22 mouse cellular contexts compared by ENCODE assay signal in the genomic region with DNA sequence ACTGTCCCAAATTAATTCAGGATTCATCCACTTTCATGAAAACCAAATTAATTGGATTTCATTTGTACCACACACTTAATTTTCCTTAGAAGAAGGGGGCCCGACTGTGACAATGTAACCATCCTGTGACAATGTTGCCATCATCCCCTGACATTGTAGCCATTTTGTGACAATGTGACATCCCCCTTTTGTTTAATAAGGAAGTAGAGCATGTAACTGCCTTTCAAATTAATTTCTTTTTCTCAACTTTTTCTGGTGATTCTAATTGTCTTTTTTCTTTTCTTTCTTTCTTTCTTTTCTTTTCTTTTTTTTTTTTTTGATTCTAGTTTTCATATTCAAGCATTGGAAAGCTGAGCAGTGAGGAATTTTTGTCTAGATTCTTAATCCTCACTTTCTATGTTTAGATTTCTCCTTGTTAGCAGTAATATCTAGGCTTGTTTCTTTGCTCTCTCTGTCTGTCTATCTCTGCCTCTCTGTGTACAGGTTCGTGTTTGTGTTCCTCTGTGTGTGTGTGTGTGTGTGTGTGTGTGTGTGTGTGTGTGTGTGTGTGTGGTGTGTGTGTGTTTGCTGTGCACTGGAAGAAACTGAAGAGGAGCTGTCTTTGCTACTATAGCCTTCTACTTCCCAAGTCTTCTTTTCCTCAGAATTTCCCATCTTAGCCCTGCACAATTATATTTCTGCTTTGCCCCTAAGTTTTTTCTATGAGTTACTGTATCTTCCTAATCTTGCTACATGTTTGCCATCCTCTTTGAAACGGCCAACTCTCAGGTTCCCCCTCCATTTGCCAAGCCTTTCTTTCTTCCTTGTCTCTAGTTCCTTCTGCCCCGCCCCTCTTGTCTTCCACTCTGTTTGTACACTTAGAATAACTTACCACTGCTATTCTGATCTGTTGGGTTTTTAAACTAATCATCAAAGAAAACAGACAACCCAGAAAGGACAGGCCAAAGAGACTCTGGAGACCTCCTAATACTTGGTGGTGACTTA. TPM values are rescaled to one million over a fixed set of nuclear protein-coding genes. Genes with fewer than 3 reads are reported as not detected.
DNase-seq lines count a peak whose midpoint lies in the region; ATAC-seq lines count a peak whose summit lies in the region.
"Had no signal": no experiment of that assay in that cellular context is flagged by ENCODE, and none has a peak within 500 bp of the region (broad histone marks: within the 10 kb centered on the region; RNA-seq: fewer than 3 reads in every experiment).

No protein-coding gene starts in this region.

- intact Hi-C loops in heart, postnatal 36 days (cut with DNase I): no loop called here

- H3K36me3 ChIP-seq in lung, embryonic 15.5 days: no peaks in the 10 kb centered on the region
- no peaks in the 10 kb centered on the region for H3K36me3 ChIP-seq in intestine, embryonic 15.5 days
- no peaks in the 10 kb centered on the region for H3K36me3 ChIP-seq in stomach, embryonic 16.5 days (ENCODE audit: control insufficient read depth, insufficient read depth, low read length)
- H3K36me3 ChIP-seq: forebrain, embryonic 10.5 days; hindbrain, embryonic 13.5 days; limb, embryonic 12.5 days had no signal

- 48% methylated on average over 4 of the region's 4 CpGs for WGBS in lung, embryonic 15.5 days
- 47% methylated on average over 4 of the region's 4 CpGs for WGBS in intestine, embryonic 15.5 days
- 44% methylated on average over 4 of the region's 4 CpGs for WGBS in stomach, embryonic 16.5 days

- no peaks in the 10 kb centered on the region for H3K4me1 ChIP-seq in lung, embryonic 15.5 days
- no peaks in the 10 kb centered on the region for H3K4me1 ChIP-seq in intestine, embryonic 15.5 days (replicated peaks)
- no peaks in the 10 kb centered on the region for H3K4me1 ChIP-seq in stomach, embryonic 16.5 days (ENCODE audit: control insufficient read depth, insufficient read depth, low read length)

- peak; percentile 45 for DNase-seq in heart, adult 11 months
- no peak for DNase-seq in heart, postnatal 36 days
- DNase-seq in lung, postnatal 25 days (ENCODE audit: low spot score): no peak
- no peak for DNase-seq in cerebellum, postnatal 36 days
- no peak for DNase-seq in testis, postnatal 10 days (ENCODE audit: low spot score)
- DNase-seq: adrenal gland, postnatal 36 days; cerebellum, adult 9-11 months; gastrocnemius, postnatal 36 days; kidney, adult 9 months; kidney, postnatal 36 days; midbrain, embryonic 14.5 days; right cerebral cortex, postnatal 14 days; spleen, adult 18-20 months had no signal

- H3K9ac ChIP-seq in lung, embryonic 15.5 days: no peak overlapping the region
- no peak overlapping the region for H3K9ac ChIP-seq in intestine, embryonic 15.5 days
- H3K9ac ChIP-seq in stomach, embryonic 16.5 days (ENCODE audit: low read length): 0 out of 2 replicates have a peak overlapping the region, but pooled peaks have one; percentile 1
- H3K9ac ChIP-seq: hindbrain, embryonic 13.5 days; limb, embryonic 12.5 days had no signal

- peak overlapping the region; percentile 42; the same call in 1 of the 2 replicates for H3K4me2 ChIP-seq in lung, embryonic 15.5 days
- H3K4me2 ChIP-seq in intestine, embryonic 15.5 days (replicated peaks): peak overlapping the region; percentile 36
- H3K4me2 ChIP-seq in stomach, embryonic 16.5 days (ENCODE audit: low read depth, low read length): peak overlapping the region; percentile 38
- H3K4me2 ChIP-seq: hindbrain, embryonic 13.5 days had no signal

- H3K4me3 ChIP-seq in lung, embryonic 15.5 days: no peak overlapping the region; the same call in 1 of the 2 replicates
- no peak overlapping the region for H3K4me3 ChIP-seq in intestine, embryonic 15.5 days (replicated peaks)
- peak overlapping the region; percentile 3; the same call in 1 of the 2 replicates for H3K4me3 ChIP-seq in stomach, embryonic 16.5 days (replicated peaks; ENCODE audit: low read length)
- H3K4me3 ChIP-seq: forebrain, embryonic 10.5 days; hindbrain, embryonic 13.5 days; limb, embryonic 12.5 days; megakaryocyte, embryonic 14.5 days had no signal

- no peaks in the 10 kb centered on the region for H3K27me3 ChIP-seq in lung, embryonic 15.5 days
- no peaks in the 10 kb centered on the region for H3K27me3 ChIP-seq in intestine, embryonic 15.5 days (replicated peaks)
- H3K27me3 ChIP-seq in stomach, embryonic 16.5 days (ENCODE audit: control insufficient read depth, insufficient read depth, low read length): no peaks in the 10 kb centered on the region

- no peak for ATAC-seq in lung, embryonic 15.5 days (ENCODE audit: borderline replicate concordance, extremely low read depth, low FRiP score, low TSS enrichment)
- ATAC-seq in intestine, embryonic 15.5 days: no peak
- no peak for ATAC-seq in stomach, embryonic 16.5 days (ENCODE audit: insufficient read depth, low FRiP score)

- peak overlapping the region; percentile 41; the same call in 1 of the 2 replicates for H3K27ac ChIP-seq in lung, embryonic 15.5 days
- 0 out of 2 replicates have a peak overlapping the region, but pooled peaks have one; percentile 9 for H3K27ac ChIP-seq in intestine, embryonic 15.5 days
- peak overlapping the region; percentile 5; the same call in 1 of the 2 replicates for H3K27ac ChIP-seq in stomach, embryonic 16.5 days (ENCODE audit: low read length)
- H3K27ac ChIP-seq: forebrain, embryonic 10.5 days; hindbrain, embryonic 13.5 days; limb, embryonic 12.5 days had no signal

- no peaks in the 10 kb centered on the region for H3K9me3 ChIP-seq in lung, embryonic 15.5 days
- no peaks in the 10 kb centered on the region for H3K9me3 ChIP-seq in intestine, embryonic 15.5 days
- no peaks in the 10 kb centered on the region for H3K9me3 ChIP-seq in stomach, embryonic 16.5 days (replicated peaks; ENCODE audit: control insufficient read depth, low read length)
- H3K9me3 ChIP-seq: forebrain, embryonic 10.5 days; hindbrain, embryonic 13.5 days; limb, embryonic 12.5 days; megakaryocyte, embryonic 14.5 days had no signal

RNA-seq across cellular contexts. Expression of gene Rnf43, which starts 4.9 kb away (rescaled TPM):
- total RNA-seq in heart, postnatal 36 days (2021): under 1 TPM; 0.24 to 0.47 TPM
- 14.3 and 16.4 TPM in 2 replicates for polyA plus RNA-seq in lung, embryonic 15.5 days (2015; fragmentation: Nextera tagmentation; extraction: Ambion mirVana)
- polyA plus RNA-seq in intestine, embryonic 15.5 days (2015; fragmentation: Nextera tagmentation; extraction: Ambion mirVana): 14.1 and 14.7 TPM in 2 replicates
- 14.7 and 16.9 TPM in 2 replicates for polyA plus RNA-seq in stomach, embryonic 16.5 days (2015; fragmentation: Nextera tagmentation; extraction: Ambion mirVana)

RNA-seq across cellular contexts. Expression of gene Hsf5, which starts 50.4 kb away (rescaled TPM):
- total RNA-seq in heart, postnatal 36 days (2021): not detected
- 0.15 and 0.21 TPM in 2 replicates for polyA plus RNA-seq in lung, embryonic 15.5 days (2015; fragmentation: Nextera tagmentation; extraction: Ambion mirVana)
- 0.15 and 0.29 TPM in 2 replicates for polyA plus RNA-seq in intestine, embryonic 15.5 days (2015; fragmentation: Nextera tagmentation; extraction: Ambion mirVana)
- polyA plus RNA-seq in stomach, embryonic 16.5 days (2015; fragmentation: Nextera tagmentation; extraction: Ambion mirVana): 0.10 and 0.14 TPM in 2 replicates
- total RNA-seq: gastrocnemius, adult 18-20 months; gastrocnemius, postnatal 36 days; heart, postnatal 25 days had no signal
